Mouse (Mus musculus): ENCODE results near the gene Sox5.

- no peak for TF ChIP-seq CTCF (IDR thresholded peaks at IDR 0.05; ENCODE audit: extremely low read depth, insufficient read depth, insufficient read length, insufficient replicate concordance)
- no peak for TF ChIP-seq POLR2A (IDR thresholded peaks at IDR 0.05; ENCODE audit: low read depth, low read length)
Measured at GRCm38 (mm10) chr6:144408030-144408429, 373.7 kb downstream of the Sox5 start.

Data from spleen, adult 2 months (tissue).